Mouse (Mus musculus): ENCODE data around the gene Flvcr2.

GRCm38 (mm10) chr12:85757074-85757473 lies 10.7 kb downstream of the Flvcr2 start:
- TF ChIP-seq CTCF (IDR thresholded peaks at IDR 0.05; ENCODE audit: low read depth, low read length), result no peak
- TF ChIP-seq POLR2A (IDR thresholded peaks at IDR 0.05; ENCODE audit: extremely low read depth, insufficient read depth, low read length), result no peak

All from liver, adult 2 months (tissue).